ENCODE assay signal across 20 mouse cellular contexts in the genomic region with DNA sequence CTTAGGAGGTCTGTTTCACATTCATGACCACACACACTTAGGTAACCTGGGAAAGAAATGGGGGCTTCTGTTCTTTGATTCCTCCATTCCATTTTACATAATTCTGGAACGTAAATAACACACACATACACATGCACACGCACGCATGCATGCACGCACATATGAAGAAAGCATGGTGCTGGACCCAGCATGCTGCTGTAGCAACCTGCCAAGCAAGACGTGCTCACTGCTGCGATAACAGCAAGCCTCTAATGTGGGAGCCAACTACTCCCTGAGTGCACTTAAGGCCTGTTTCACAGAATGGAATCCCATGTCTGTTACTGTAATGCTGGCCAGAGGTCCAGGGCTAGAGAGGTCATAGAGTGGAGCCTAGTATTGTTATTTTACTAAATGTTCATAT. TPM values are rescaled to one million over a fixed set of nuclear protein-coding genes. Genes with fewer than 3 reads are reported as not detected.
DNase-seq lines count a peak whose midpoint lies in the region; ATAC-seq and TF ChIP-seq lines count a peak whose summit lies in the region.
"Had no signal": no experiment of that assay in that cellular context is flagged by ENCODE, and none has a peak within 500 bp of the region (broad histone marks: within the 10 kb centered on the region; RNA-seq: fewer than 3 reads in every experiment).

No protein-coding gene starts in this region.

- H3K4me2 ChIP-seq in liver, postnatal 0 days (ENCODE audit: low read depth, low read length), result peak overlapping the region; percentile 69
- H3K4me2 ChIP-seq in forebrain, embryonic 13.5 days, result no peak overlapping the region
- no peak overlapping the region for H3K4me2 ChIP-seq in neural tube, embryonic 15.5 days
- H3K4me2 ChIP-seq: limb, embryonic 13.5 days; midbrain, embryonic 12.5 days had no signal

- no peak for TF ChIP-seq CTCF in spleen, adult 2 months (IDR thresholded peaks at IDR 0.05; ENCODE audit: extremely low read depth, insufficient read depth, insufficient read length, insufficient replicate concordance)
- no peak for TF ChIP-seq CTCF in liver, postnatal 0 days (IDR thresholded peaks at IDR 0.05; ENCODE audit: low read depth)

- no peaks in the 10 kb centered on the region for H3K36me3 ChIP-seq in spleen, adult 2 months (ENCODE audit: control insufficient read depth, insufficient read depth, low read length)
- no peaks in the 10 kb centered on the region for H3K36me3 ChIP-seq in liver, postnatal 0 days (replicated peaks; ENCODE audit: insufficient read depth, low read length)
- H3K36me3 ChIP-seq in forebrain, embryonic 13.5 days (ENCODE audit: poor library complexity, severe bottlenecking), result no peaks in the 10 kb centered on the region
- H3K36me3 ChIP-seq in neural tube, embryonic 15.5 days, result no peaks in the 10 kb centered on the region
- H3K36me3 ChIP-seq: forebrain, embryonic 10.5 days; limb, embryonic 13.5 days; midbrain, embryonic 12.5 days had no signal

- ATAC-seq in erythroid progenitor cell, adult 5-6 weeks (replicated peaks; ENCODE audit: low FRiP score, poor library complexity, severe bottlenecking), result peak; percentile 74
- ATAC-seq in liver, postnatal 0 days, result peak; percentile 70
- ATAC-seq in forebrain, embryonic 13.5 days, result no peak
- no peak for ATAC-seq in neural tube, embryonic 15.5 days (ENCODE audit: low FRiP score)
- ATAC-seq: CD4-positive, CD25-positive, alpha-beta regulatory T cell, adult 4 months; hindbrain, embryonic 16.5 days had no signal

- H3K27ac ChIP-seq in spleen, adult 2 months (ENCODE audit: insufficient read depth, low read length), result peak overlapping the region; percentile 26
- H3K27ac ChIP-seq in liver, postnatal 0 days (ENCODE audit: low read depth), result peak overlapping the region; percentile 98
- no peak overlapping the region for H3K27ac ChIP-seq in forebrain, embryonic 13.5 days
- no peak overlapping the region for H3K27ac ChIP-seq in neural tube, embryonic 15.5 days (replicated peaks)
- H3K27ac ChIP-seq: forebrain, embryonic 10.5 days; limb, embryonic 13.5 days; midbrain, embryonic 12.5 days had no signal

- H3K4me1 ChIP-seq in spleen, adult 2 months (ENCODE audit: control insufficient read depth, insufficient read depth, insufficient read length), result peaks cover 11% of the 10 kb centered on the region; the same call in 1 of the 2 replicates
- peaks cover 35% of the 10 kb centered on the region for H3K4me1 ChIP-seq in liver, postnatal 0 days (ENCODE audit: insufficient read depth)
- peaks cover 7% of the 10 kb centered on the region for H3K4me1 ChIP-seq in forebrain, embryonic 13.5 days
- peaks cover 7% of the 10 kb centered on the region for H3K4me1 ChIP-seq in neural tube, embryonic 15.5 days
- H3K4me1 ChIP-seq: limb, embryonic 13.5 days had no signal

- no peak overlapping the region for H3K4me3 ChIP-seq in spleen, adult 2 months (ENCODE audit: extremely low read depth, insufficient read depth, insufficient read length)
- H3K4me3 ChIP-seq in liver, postnatal 0 days (ENCODE audit: low read depth, low read length), result peak overlapping the region; percentile 4; the same call in 1 of the 2 replicates
- H3K4me3 ChIP-seq in forebrain, embryonic 13.5 days, result no peak overlapping the region
- H3K4me3 ChIP-seq in neural tube, embryonic 15.5 days (replicated peaks), result no peak overlapping the region
- H3K4me3 ChIP-seq: forebrain, embryonic 10.5 days; limb, embryonic 13.5 days; midbrain, embryonic 12.5 days had no signal

- TF ChIP-seq EP300 in liver, postnatal 0 days (IDR thresholded peaks at IDR 0.05; ENCODE audit: low read depth), result no peak

- H3K9me3 ChIP-seq in liver, postnatal 0 days (ENCODE audit: low read length), result no peaks in the 10 kb centered on the region
- H3K9me3 ChIP-seq in forebrain, embryonic 13.5 days (replicated peaks), result no peaks in the 10 kb centered on the region
- H3K9me3 ChIP-seq in neural tube, embryonic 15.5 days (replicated peaks), result no peaks in the 10 kb centered on the region
- H3K9me3 ChIP-seq: forebrain, embryonic 10.5 days; limb, embryonic 13.5 days; midbrain, embryonic 12.5 days had no signal

- H3K27me3 ChIP-seq in spleen, adult 2 months (ENCODE audit: control insufficient read depth, insufficient read depth, low read length), result no peaks in the 10 kb centered on the region
- H3K27me3 ChIP-seq in liver, postnatal 0 days (ENCODE audit: insufficient read depth, low read length), result no peaks in the 10 kb centered on the region
- H3K27me3 ChIP-seq in forebrain, embryonic 13.5 days, result peaks cover 47% of the 10 kb centered on the region
- H3K27me3 ChIP-seq in neural tube, embryonic 15.5 days (replicated peaks), result peaks cover 57% of the 10 kb centered on the region

- whole genome bisulfite sequencing in spleen, adult 2 months, result 86% methylated on average over 6 of the region's 6 CpGs
- WGBS in liver, postnatal 0 days (ENCODE audit: insufficient replicate concordance), result 68% methylated on average over 6 of the region's 6 CpGs
- 85% methylated on average over 6 of the region's 6 CpGs for WGBS in forebrain, embryonic 13.5 days
- WGBS in neural tube, embryonic 15.5 days, result 85% methylated on average over 6 of the region's 6 CpGs

- DNase-seq in spleen, adult 2 months (ENCODE audit: low read depth in 1 of 2, low spot score in 2 of 2), result no peak
- no peak for DNase-seq in spleen, adult 18-20 months
- peak; percentile 40 for DNase-seq in liver, postnatal 0 days
- no peak for DNase-seq in embryo, embryonic 9.5 days (ENCODE audit: extremely low spot score)
- DNase-seq: cerebellum, postnatal 10 days; lung, postnatal 14 days; thymus, postnatal 14 days had no signal

- no peak for TF ChIP-seq POLR2A in spleen, adult 2 months (IDR thresholded peaks at IDR 0.05; ENCODE audit: low read depth, low read length)

- peak overlapping the region; percentile 49 for H3K9ac ChIP-seq in liver, postnatal 0 days (replicated peaks)
- no peak overlapping the region for H3K9ac ChIP-seq in forebrain, embryonic 13.5 days
- H3K9ac ChIP-seq in neural tube, embryonic 15.5 days (replicated peaks), result no peak overlapping the region
- H3K9ac ChIP-seq: limb, embryonic 13.5 days; midbrain, embryonic 12.5 days had no signal

RNA-seq across cellular contexts. Expression of gene Ifnar2, which starts 19.4 kb away (rescaled TPM):
- 59.6 and 73.8 TPM in 2 replicates for polyA plus RNA-seq in spleen, adult 2 months (2012; rRNA removed)
- total RNA-seq in erythroid progenitor cell, adult 5-6 weeks (2015; ENCODE audit: low replicate concordance), result 94.3 and 165 TPM in 2 replicates
- total RNA-seq in erythroid progenitor cell, adult 5-6 weeks (2017; ENCODE audit: low replicate concordance), result 71.6 and 141 TPM in 2 replicates
- polyA plus RNA-seq in liver, postnatal 0 days (2015; fragmentation: Nextera tagmentation; extraction: Ambion mirVana), result 107 and 113 TPM in 2 replicates
- 29.8 and 32.5 TPM in 2 replicates for polyA plus RNA-seq in forebrain, embryonic 13.5 days (2015; fragmentation: Nextera tagmentation; extraction: Ambion mirVana)
- polyA plus RNA-seq in neural tube, embryonic 15.5 days (2015; fragmentation: Nextera tagmentation; extraction: Ambion mirVana), result 42.3 and 45.8 TPM in 2 replicates

RNA-seq across cellular contexts. Expression of gene Gm21970, which starts 38.3 kb away (rescaled TPM):
- not detected in 2 replicates for polyA plus RNA-seq in spleen, adult 2 months (2012; rRNA removed)
- total RNA-seq in erythroid progenitor cell, adult 5-6 weeks (2015; ENCODE audit: low replicate concordance), result 4.7 and 12.6 TPM in 2 replicates
- not detected in 2 replicates for total RNA-seq in erythroid progenitor cell, adult 5-6 weeks (2017; ENCODE audit: low replicate concordance)
- not detected in 2 replicates for polyA plus RNA-seq in liver, postnatal 0 days (2015; fragmentation: Nextera tagmentation; extraction: Ambion mirVana)
- polyA plus RNA-seq in forebrain, embryonic 13.5 days (2015; fragmentation: Nextera tagmentation; extraction: Ambion mirVana), result not detected in 2 replicates
- not detected in 2 replicates for polyA plus RNA-seq in neural tube, embryonic 15.5 days (2015; fragmentation: Nextera tagmentation; extraction: Ambion mirVana)
- total RNA-seq: granulocyte monocyte progenitor cell, adult 5-6 weeks; heart, postnatal 25 days; layer of hippocampus, adult 18-20 months; left cerebral cortex, adult 8-10 months had no signal
- polyA plus RNA-seq: CD4-positive, CD25-positive, alpha-beta regulatory T cell, adult 4 months; forebrain, embryonic 10.5 days; hindbrain, embryonic 16.5 days; kidney, embryonic 16.5 days; limb, embryonic 13.5 days; midbrain, embryonic 12.5 days had no signal

RNA-seq across cellular contexts. Expression of gene Il10rb, which starts 52.8 kb away (rescaled TPM):
- 40.0 and 43.8 TPM in 2 replicates for polyA plus RNA-seq in spleen, adult 2 months (2012; rRNA removed)
- 21.8 and 37.8 TPM in 2 replicates for total RNA-seq in erythroid progenitor cell, adult 5-6 weeks (2015; ENCODE audit: low replicate concordance)
- 20.5 and 33.1 TPM in 2 replicates for total RNA-seq in erythroid progenitor cell, adult 5-6 weeks (2017; ENCODE audit: low replicate concordance)
- 25.5 and 26.4 TPM in 2 replicates for polyA plus RNA-seq in liver, postnatal 0 days (2015; fragmentation: Nextera tagmentation; extraction: Ambion mirVana)
- 5.9 TPM in 2 replicates for polyA plus RNA-seq in forebrain, embryonic 13.5 days (2015; fragmentation: Nextera tagmentation; extraction: Ambion mirVana)
- 14.4 and 26.5 TPM in 2 replicates for polyA plus RNA-seq in neural tube, embryonic 15.5 days (2015; fragmentation: Nextera tagmentation; extraction: Ambion mirVana)

Comparison
In these comparisons a context has a peak if more than half of its experiments do, and no peak if none do; other contexts are left out.
1. H3K27ac ChIP-seq: peak in spleen, adult 2 months (single experiment) and liver, postnatal 0 days (single experiment); none in forebrain, embryonic 13.5 days (single experiment) and neural tube, embryonic 15.5 days (single experiment).
2. ATAC-seq: peak in erythroid progenitor cell, adult 5-6 weeks (single experiment) and liver, postnatal 0 days (single experiment); none in forebrain, embryonic 13.5 days (single experiment) and neural tube, embryonic 15.5 days (single experiment).